ENCODE assay signal across 17 mouse cellular contexts in the genomic region with DNA sequence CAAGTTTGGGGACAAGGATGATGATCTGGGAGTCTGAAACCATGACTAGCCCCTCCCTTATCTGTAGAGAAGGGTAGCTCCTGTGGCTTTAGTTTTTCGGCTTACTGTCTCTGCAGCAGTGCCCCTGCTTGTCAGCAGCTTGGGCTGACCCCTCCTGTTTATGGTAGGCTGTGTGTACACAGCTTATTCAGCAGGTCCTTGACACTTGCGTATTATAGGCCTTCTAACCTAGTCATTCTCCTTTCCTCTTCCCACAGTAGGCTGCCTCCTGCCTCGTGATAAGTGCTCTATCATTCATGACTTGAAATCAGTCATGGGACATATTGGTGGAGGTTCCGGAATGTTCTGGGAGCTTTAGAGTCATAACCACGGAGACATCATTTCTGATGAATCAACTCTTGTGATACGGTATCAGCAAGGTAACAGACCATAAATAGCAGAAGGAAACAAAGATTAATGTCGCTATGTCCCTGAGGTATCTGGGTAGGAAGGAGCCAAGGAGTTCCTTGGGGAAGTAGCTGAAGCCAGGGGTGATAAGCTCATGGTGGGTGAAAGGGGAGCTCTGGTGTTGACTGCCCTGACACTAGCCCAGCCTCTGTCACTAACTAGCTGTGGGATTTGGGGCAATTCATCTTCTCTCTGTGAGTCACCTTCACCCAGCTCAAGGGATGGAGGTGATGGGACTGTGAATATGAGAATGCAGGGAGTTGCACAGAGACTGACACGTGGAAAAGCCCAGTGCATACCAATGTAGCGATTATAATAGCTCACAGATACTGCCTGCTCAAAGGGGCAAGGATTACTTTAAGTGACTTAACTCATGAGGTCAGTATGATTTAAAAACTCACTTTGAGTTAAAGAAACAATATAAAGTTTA.
DNase-seq lines count a peak whose midpoint lies in the region; ATAC-seq and TF ChIP-seq lines count a peak whose summit lies in the region.
"Had no signal": no experiment of that assay in that cellular context is flagged by ENCODE, and none has a peak within 500 bp of the region (broad histone marks: within the 10 kb centered on the region; RNA-seq: fewer than 3 reads in every experiment).

No protein-coding gene starts in this region.

- WGBS in kidney, adult 2 months: 71% methylated on average over 9 of the region's 9 CpGs
- 72% methylated on average over 9 of the region's 9 CpGs for WGBS in kidney, embryonic 16.5 days
- WGBS in limb, embryonic 10.5 days: 62% methylated on average over 9 of the region's 9 CpGs
- WGBS in stomach, embryonic 15.5 days: 65% methylated on average over 9 of the region's 9 CpGs
- 49% methylated on average over 9 of the region's 9 CpGs for WGBS in heart, embryonic 11.5 days (ENCODE audit: insufficient replicate concordance)
- 81% methylated on average over 9 of the region's 9 CpGs for WGBS in hindbrain, embryonic 14.5 days

- no peak for TF ChIP-seq CTCF in kidney, adult 2 months (conservative IDR thresholded peaks at IDR 0.05; ENCODE audit: insufficient read depth, insufficient read length, low read depth, low read length)

- H3K9me3 ChIP-seq in kidney, embryonic 16.5 days (ENCODE audit: low read length): no peaks in the 10 kb centered on the region
- H3K9me3 ChIP-seq in limb, embryonic 10.5 days (replicated peaks): no peaks in the 10 kb centered on the region
- H3K9me3 ChIP-seq in stomach, embryonic 15.5 days: no peaks in the 10 kb centered on the region
- no peaks in the 10 kb centered on the region for H3K9me3 ChIP-seq in heart, embryonic 11.5 days (replicated peaks; ENCODE audit: control insufficient read depth, low read length)
- no peaks in the 10 kb centered on the region for H3K9me3 ChIP-seq in hindbrain, embryonic 14.5 days (ENCODE audit: control insufficient read depth, low read length)
- H3K9me3 ChIP-seq: forebrain, embryonic 13.5 days; heart, embryonic 10.5 days; hindbrain, embryonic 10.5 days; midbrain, embryonic 13.5 days had no signal

- no peaks in the 10 kb centered on the region for H3K4me1 ChIP-seq in kidney, adult 2 months (ENCODE audit: control insufficient read depth, insufficient read depth, low read length)
- H3K4me1 ChIP-seq in kidney, embryonic 16.5 days (ENCODE audit: insufficient read depth, low read length): peaks cover 2% of the 10 kb centered on the region; the same call in 1 of the 2 replicates
- peaks cover 38% of the 10 kb centered on the region for H3K4me1 ChIP-seq in limb, embryonic 10.5 days
- no peaks in the 10 kb centered on the region for H3K4me1 ChIP-seq in stomach, embryonic 15.5 days
- H3K4me1 ChIP-seq in heart, embryonic 11.5 days (ENCODE audit: control insufficient read depth, insufficient read depth, low read length): no peaks in the 10 kb centered on the region; the same call in 1 of the 2 replicates
- no peaks in the 10 kb centered on the region for H3K4me1 ChIP-seq in hindbrain, embryonic 14.5 days (replicated peaks; ENCODE audit: control insufficient read depth, insufficient read depth, low read length)
- H3K4me1 ChIP-seq: forebrain, embryonic 13.5 days; midbrain, embryonic 13.5 days had no signal

- H3K36me3 ChIP-seq in kidney, adult 2 months (ENCODE audit: control insufficient read depth, insufficient read depth, low read length): no peaks in the 10 kb centered on the region
- no peaks in the 10 kb centered on the region for H3K36me3 ChIP-seq in kidney, embryonic 16.5 days (ENCODE audit: insufficient read depth, low read length)
- H3K36me3 ChIP-seq in limb, embryonic 10.5 days: no peaks in the 10 kb centered on the region
- H3K36me3 ChIP-seq in stomach, embryonic 15.5 days: no peaks in the 10 kb centered on the region
- no peaks in the 10 kb centered on the region for H3K36me3 ChIP-seq in heart, embryonic 11.5 days (ENCODE audit: control insufficient read depth, insufficient read depth, low read length)
- H3K36me3 ChIP-seq in hindbrain, embryonic 14.5 days (replicated peaks; ENCODE audit: control insufficient read depth, insufficient read depth): no peaks in the 10 kb centered on the region
- H3K36me3 ChIP-seq: heart, embryonic 10.5 days; hindbrain, embryonic 10.5 days; midbrain, embryonic 13.5 days had no signal

- DNase-seq in kidney, adult 2 months: peak; percentile 80
- DNase-seq in limb, embryonic 10.5 days (ENCODE audit: low spot score): no peak
- DNase-seq in hindbrain, embryonic 14.5 days (ENCODE audit: low spot score): no peak
- DNase-seq: cerebellum, adult 11-12 months; gastrocnemius, postnatal 10 days; lung, adult 2 months; lung, postnatal 4 days; right cerebral cortex, adult 18-20 months had no signal

- H3K9ac ChIP-seq in kidney, embryonic 16.5 days (replicated peaks; ENCODE audit: low read length): no peak overlapping the region
- H3K9ac ChIP-seq in stomach, embryonic 15.5 days: no peak overlapping the region
- H3K9ac ChIP-seq in heart, embryonic 11.5 days (ENCODE audit: low read depth, low read length): no peak overlapping the region
- H3K9ac ChIP-seq in hindbrain, embryonic 14.5 days: no peak overlapping the region
- H3K9ac ChIP-seq: forebrain, embryonic 13.5 days; midbrain, embryonic 13.5 days had no signal

- no peak; the same call in 1 of the 2 replicates for ATAC-seq in kidney, embryonic 16.5 days (ENCODE audit: low FRiP score, low TSS enrichment)
- ATAC-seq in common myeloid progenitor, adult 5-6 weeks (replicated peaks; ENCODE audit: low read depth, poor library complexity, severe bottlenecking): peak; percentile 12; the same call in 1 of the 2 replicates
- ATAC-seq in stomach, embryonic 15.5 days (ENCODE audit: insufficient read depth, low FRiP score, low read depth): 0 out of 2 replicates have a peak, but pooled peaks have one; percentile 20
- no peak for ATAC-seq in heart, embryonic 11.5 days (replicated peaks; ENCODE audit: insufficient number of reproducible peaks, low FRiP score, low TSS enrichment)
- ATAC-seq in hindbrain, embryonic 14.5 days (ENCODE audit: low FRiP score): no peak
- ATAC-seq: forebrain, embryonic 13.5 days; midbrain, embryonic 13.5 days had no signal

- H3K27ac ChIP-seq in kidney, adult 2 months (ENCODE audit: insufficient read depth, low read depth, low read length): peak overlapping the region; percentile 63
- H3K27ac ChIP-seq in kidney, embryonic 16.5 days (ENCODE audit: low read length): no peak overlapping the region
- H3K27ac ChIP-seq in limb, embryonic 10.5 days: peak overlapping the region; percentile 70
- no peak overlapping the region for H3K27ac ChIP-seq in stomach, embryonic 15.5 days
- no peak overlapping the region for H3K27ac ChIP-seq in heart, embryonic 11.5 days (ENCODE audit: low read depth, low read length)
- H3K27ac ChIP-seq in hindbrain, embryonic 14.5 days: no peak overlapping the region
- H3K27ac ChIP-seq: forebrain, embryonic 13.5 days; heart, embryonic 10.5 days; hindbrain, embryonic 10.5 days; midbrain, embryonic 13.5 days had no signal

- no peaks in the 10 kb centered on the region for H3K27me3 ChIP-seq in kidney, adult 2 months (replicated peaks; ENCODE audit: control insufficient read depth, insufficient read depth, low read length)
- H3K27me3 ChIP-seq in kidney, embryonic 16.5 days (ENCODE audit: insufficient read depth, low read length): no peaks in the 10 kb centered on the region
- H3K27me3 ChIP-seq in limb, embryonic 10.5 days (ENCODE audit: low read depth, poor library complexity, severe bottlenecking): no peaks in the 10 kb centered on the region
- 0 out of 2 replicates have a peak, but pooled peaks cover 3% of the 10 kb centered on the region for H3K27me3 ChIP-seq in stomach, embryonic 15.5 days (replicated peaks)
- no peaks in the 10 kb centered on the region for H3K27me3 ChIP-seq in heart, embryonic 11.5 days (ENCODE audit: control insufficient read depth, insufficient read depth, low read length)
- no peaks in the 10 kb centered on the region for H3K27me3 ChIP-seq in hindbrain, embryonic 14.5 days (ENCODE audit: control insufficient read depth, insufficient read depth, low read length)
- H3K27me3 ChIP-seq: forebrain, embryonic 13.5 days; midbrain, embryonic 13.5 days had no signal

- no peak for TF ChIP-seq POLR2A in kidney, adult 2 months (IDR thresholded peaks at IDR 0.05; ENCODE audit: low read depth, low read length)

- H3K4me2 ChIP-seq in kidney, embryonic 16.5 days (replicated peaks; ENCODE audit: low read depth, low read length): no peak overlapping the region
- H3K4me2 ChIP-seq in stomach, embryonic 15.5 days: no peak overlapping the region
- no peak overlapping the region for H3K4me2 ChIP-seq in heart, embryonic 11.5 days
- no peak overlapping the region for H3K4me2 ChIP-seq in hindbrain, embryonic 14.5 days (replicated peaks)
- H3K4me2 ChIP-seq: forebrain, embryonic 13.5 days; midbrain, embryonic 13.5 days had no signal

- H3K4me3 ChIP-seq in kidney, adult 2 months (ENCODE audit: insufficient read depth, low read depth, low read length): no peak overlapping the region
- no peak overlapping the region for H3K4me3 ChIP-seq in kidney, embryonic 16.5 days (ENCODE audit: low read length)
- no peak overlapping the region for H3K4me3 ChIP-seq in limb, embryonic 10.5 days
- no peak overlapping the region for H3K4me3 ChIP-seq in stomach, embryonic 15.5 days (replicated peaks)
- H3K4me3 ChIP-seq in heart, embryonic 11.5 days (ENCODE audit: low read depth, low read length): no peak overlapping the region
- H3K4me3 ChIP-seq in hindbrain, embryonic 14.5 days (replicated peaks; ENCODE audit: low read length): no peak overlapping the region
- H3K4me3 ChIP-seq: forebrain, embryonic 13.5 days; heart, embryonic 10.5 days; hindbrain, embryonic 10.5 days; midbrain, embryonic 13.5 days; myocyte had no signal

Comparison
In these comparisons a context has a peak if more than half of its experiments do, and no peak if none do; other contexts are left out.
1. H3K27ac ChIP-seq: peak in kidney, adult 2 months (single experiment) and limb, embryonic 10.5 days (single experiment); none in kidney, embryonic 16.5 days (single experiment), stomach, embryonic 15.5 days (single experiment), heart, embryonic 11.5 days (single experiment) and hindbrain, embryonic 14.5 days (single experiment).
2. ATAC-seq: peak in common myeloid progenitor, adult 5-6 weeks (single experiment) and stomach, embryonic 15.5 days (single experiment); none in kidney, embryonic 16.5 days (single experiment), heart, embryonic 11.5 days (single experiment) and hindbrain, embryonic 14.5 days (single experiment).